In the genomic region with DNA sequence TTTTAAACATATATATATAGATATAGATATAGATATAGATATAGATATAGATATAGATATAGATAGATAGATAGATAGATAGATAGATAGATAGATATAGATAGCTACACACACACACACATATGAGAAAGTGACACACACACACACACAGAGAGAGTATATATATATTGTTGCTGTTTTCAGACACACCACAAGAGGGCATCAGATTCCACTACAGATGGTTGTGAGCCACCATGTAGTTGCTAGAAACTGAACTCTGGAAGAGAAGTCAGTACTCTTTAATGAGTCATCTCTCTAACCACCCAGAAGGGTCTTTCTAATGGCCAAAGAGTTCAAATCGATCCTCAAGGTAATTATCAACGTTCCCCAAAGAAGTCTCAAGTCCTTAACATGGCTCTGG, we compare ENCODE assay signal across 18 mouse cellular contexts.
"Had no signal": no experiment of that assay in that cellular context is flagged by ENCODE, and none has a peak within 500 bp of the region (broad histone marks: within the 10 kb centered on the region; RNA-seq: fewer than 3 reads in every experiment).

No protein-coding gene starts in this region.

- ATAC-seq: midbrain, embryonic 15.5 days had no signal

- H3K4me2 ChIP-seq: limb, embryonic 12.5 days; midbrain, embryonic 15.5 days; neural tube, embryonic 13.5 days; stomach, embryonic 15.5 days had no signal

- DNase-seq: kidney, adult 9 months; kidney, postnatal 10 days; kidney, postnatal 4 days; layer of hippocampus, postnatal 36 days; liver; lung, adult 2 months; lung, postnatal 10 days; lung, postnatal 4 days; retina, postnatal 1 day; right cerebral cortex, postnatal 4 days; spleen, adult 18-20 months; thymus, postnatal 36 days had no signal

- H3K9me3 ChIP-seq: limb, embryonic 12.5 days; midbrain, embryonic 10.5 days; midbrain, embryonic 15.5 days; neural tube, embryonic 13.5 days; stomach, embryonic 15.5 days had no signal

- H3K4me3 ChIP-seq: limb, embryonic 12.5 days; midbrain, embryonic 10.5 days; midbrain, embryonic 15.5 days; neural tube, embryonic 13.5 days; stomach, embryonic 15.5 days had no signal

- H3K4me1 ChIP-seq: midbrain, embryonic 10.5 days; midbrain, embryonic 15.5 days; stomach, embryonic 15.5 days had no signal

- H3K36me3 ChIP-seq: limb, embryonic 12.5 days; midbrain, embryonic 10.5 days; midbrain, embryonic 15.5 days; neural tube, embryonic 13.5 days; stomach, embryonic 15.5 days had no signal

- H3K27ac ChIP-seq: limb, embryonic 12.5 days; liver, embryonic 14.5 days; midbrain, embryonic 10.5 days; midbrain, embryonic 15.5 days; neural tube, embryonic 13.5 days; stomach, embryonic 15.5 days had no signal

- H3K27me3 ChIP-seq: limb, embryonic 12.5 days; midbrain, embryonic 15.5 days; neural tube, embryonic 13.5 days; stomach, embryonic 15.5 days had no signal

- H3K9ac ChIP-seq: limb, embryonic 12.5 days; liver, embryonic 14.5 days; midbrain, embryonic 15.5 days; neural tube, embryonic 13.5 days; stomach, embryonic 15.5 days had no signal
